8 mouse cellular contexts compared by ENCODE assay signal in genomic region chr2:164678848-164679625, GRCm38 (mm10). TPM values are rescaled to one million over a fixed set of nuclear protein-coding genes. Genes with fewer than 3 reads are reported as not detected.
DNase-seq lines count a peak whose midpoint lies in the region; ATAC-seq and TF ChIP-seq lines count a peak whose summit lies in the region.

No protein-coding gene starts in this region.

- H3K36me3 ChIP-seq in embryonic facial prominence, embryonic 13.5 days: no peaks in the 10 kb centered on the region
- H3K36me3 ChIP-seq in heart, embryonic 11.5 days (ENCODE audit: control insufficient read depth, insufficient read depth, low read length): no peaks in the 10 kb centered on the region
- H3K36me3 ChIP-seq in kidney, postnatal 0 days (ENCODE audit: insufficient read depth, low read length): no peaks in the 10 kb centered on the region
- H3K36me3 ChIP-seq in liver, embryonic 11.5 days (ENCODE audit: control insufficient read depth, insufficient read depth, low read length): no peaks in the 10 kb centered on the region
- no peaks in the 10 kb centered on the region for H3K36me3 ChIP-seq in splenic B cell, adult 2 months (ENCODE audit: control insufficient read depth, insufficient read depth, low read length, poor library complexity, severe bottlenecking)

- H3K4me2 ChIP-seq in embryonic facial prominence, embryonic 13.5 days: peak overlapping the region; percentile 58
- H3K4me2 ChIP-seq in heart, embryonic 11.5 days: peak overlapping the region; percentile 63
- peak overlapping the region; percentile 51 for H3K4me2 ChIP-seq in kidney, postnatal 0 days (ENCODE audit: low read length)
- peak overlapping the region; percentile 55 for H3K4me2 ChIP-seq in liver, embryonic 11.5 days

- no peaks in the 10 kb centered on the region for H3K27me3 ChIP-seq in embryonic facial prominence, embryonic 13.5 days
- H3K27me3 ChIP-seq in heart, embryonic 11.5 days (ENCODE audit: control insufficient read depth, insufficient read depth, low read length): no peaks in the 10 kb centered on the region
- H3K27me3 ChIP-seq in kidney, postnatal 0 days (ENCODE audit: insufficient read depth, low read length): no peaks in the 10 kb centered on the region
- H3K27me3 ChIP-seq in liver, embryonic 11.5 days (replicated peaks; ENCODE audit: control insufficient read depth, insufficient read depth, low read length): no peaks in the 10 kb centered on the region
- no peaks in the 10 kb centered on the region for H3K27me3 ChIP-seq in splenic B cell, adult 2 months (ENCODE audit: control insufficient read depth, insufficient read depth, low read length, poor library complexity, severe bottlenecking)

- ATAC-seq in embryonic facial prominence, embryonic 13.5 days (ENCODE audit: insufficient number of reproducible peaks, insufficient read depth, low FRiP score, low TSS enrichment, low read depth): no peak
- peak; percentile 42; the same call in 1 of the 2 replicates for ATAC-seq in heart, embryonic 11.5 days (replicated peaks; ENCODE audit: insufficient number of reproducible peaks, low FRiP score, low TSS enrichment)
- ATAC-seq in kidney, postnatal 0 days (replicated peaks; ENCODE audit: low FRiP score, low read depth): peak; percentile 80
- peak; percentile 71 for ATAC-seq in liver, embryonic 11.5 days (replicated peaks; ENCODE audit: low FRiP score)

- peak; percentile 94 for TF ChIP-seq CTCF in kidney, postnatal 0 days (IDR thresholded peaks at IDR 0.05; ENCODE audit: low read depth)

- 0 out of 2 replicates have a peak, but pooled peaks cover 8% of the 10 kb centered on the region for H3K4me1 ChIP-seq in embryonic facial prominence, embryonic 13.5 days
- 0 out of 2 replicates have a peak, but pooled peaks cover 3% of the 10 kb centered on the region for H3K4me1 ChIP-seq in heart, embryonic 11.5 days (ENCODE audit: control insufficient read depth, insufficient read depth, low read length)
- H3K4me1 ChIP-seq in kidney, postnatal 0 days (replicated peaks; ENCODE audit: insufficient read depth, low read length): no peaks in the 10 kb centered on the region
- H3K4me1 ChIP-seq in liver, embryonic 11.5 days (replicated peaks; ENCODE audit: control insufficient read depth, insufficient read depth, low read length): no peaks in the 10 kb centered on the region

- DNase-seq in 3T3-L1 (ENCODE audit: low read depth, low spot score): peak; percentile 81
- peak; percentile 64 for DNase-seq in adrenal gland, postnatal 25 days
- peak; percentile 92 for DNase-seq in kidney, postnatal 0 days (ENCODE audit: low spot score)
- DNase-seq in liver, embryonic 11.5 days (ENCODE audit: low spot score): peak; percentile 71
- peak; percentile 66 for DNase-seq in naive thymus-derived CD4-positive, alpha-beta T cell, adult 2 months (ENCODE audit: low read depth)
- DNase-seq in splenic B cell, adult 2 months (ENCODE audit: low read depth, low spot score): peak; percentile 80

- H3K9ac ChIP-seq in embryonic facial prominence, embryonic 13.5 days: 0 out of 2 replicates have a peak overlapping the region, but pooled peaks have one; percentile 32
- 0 out of 2 replicates have a peak overlapping the region, but pooled peaks have one; percentile 34 for H3K9ac ChIP-seq in heart, embryonic 11.5 days (ENCODE audit: low read depth, low read length)
- H3K9ac ChIP-seq in kidney, postnatal 0 days (ENCODE audit: low read depth, low read length): 0 out of 2 replicates have a peak overlapping the region, but pooled peaks have one; percentile 28
- H3K9ac ChIP-seq in liver, embryonic 11.5 days (ENCODE audit: low read depth, low read length): 0 out of 2 replicates have a peak overlapping the region, but pooled peaks have one; percentile 46

- no peaks in the 10 kb centered on the region for H3K9me3 ChIP-seq in embryonic facial prominence, embryonic 13.5 days
- no peaks in the 10 kb centered on the region for H3K9me3 ChIP-seq in heart, embryonic 11.5 days (replicated peaks; ENCODE audit: control insufficient read depth, low read length)
- no peaks in the 10 kb centered on the region for H3K9me3 ChIP-seq in kidney, postnatal 0 days (replicated peaks; ENCODE audit: low read length)
- no peaks in the 10 kb centered on the region for H3K9me3 ChIP-seq in liver, embryonic 11.5 days (ENCODE audit: control insufficient read depth, low read length)

- H3K27ac ChIP-seq in embryonic facial prominence, embryonic 13.5 days: no peak overlapping the region
- no peak overlapping the region for H3K27ac ChIP-seq in heart, embryonic 11.5 days (ENCODE audit: low read depth, low read length)
- no peak overlapping the region for H3K27ac ChIP-seq in kidney, postnatal 0 days
- no peak overlapping the region for H3K27ac ChIP-seq in liver, embryonic 11.5 days (ENCODE audit: low read depth, low read length)

- 21% methylated on average over 19 of the region's 19 CpGs for WGBS in embryonic facial prominence, embryonic 13.5 days
- 20% methylated on average over 19 of the region's 19 CpGs for WGBS in heart, embryonic 11.5 days (ENCODE audit: insufficient replicate concordance)
- 18% methylated on average over 19 of the region's 19 CpGs for WGBS in kidney, postnatal 0 days
- 21% methylated on average over 19 of the region's 19 CpGs for WGBS in liver, embryonic 11.5 days

- peak overlapping the region; percentile 39 for H3K4me3 ChIP-seq in embryonic facial prominence, embryonic 13.5 days
- peak overlapping the region; percentile 34 for H3K4me3 ChIP-seq in heart, embryonic 11.5 days (ENCODE audit: low read depth, low read length)
- H3K4me3 ChIP-seq in kidney, postnatal 0 days (replicated peaks; ENCODE audit: low read depth, low read length): 0 out of 2 replicates have a peak overlapping the region, but pooled peaks have one; percentile 9
- peak overlapping the region; percentile 27 for H3K4me3 ChIP-seq in liver, embryonic 11.5 days (ENCODE audit: low read depth, low read length)

RNA-seq across cellular contexts. Expression of gene Wfdc11, which starts 5.2 kb away (rescaled TPM):
- total RNA-seq in adrenal gland, postnatal 25 days (2021): not detected in 2 replicates
- not detected in 2 replicates for polyA plus RNA-seq in embryonic facial prominence, embryonic 13.5 days (2015; fragmentation: Nextera tagmentation; extraction: Ambion mirVana)
- not detected in 2 replicates for polyA plus RNA-seq in heart, embryonic 11.5 days (2014; fragmentation: Nextera tagmentation; extraction: Ambion mirVana)
- polyA plus RNA-seq in kidney, postnatal 0 days (2015; fragmentation: Nextera tagmentation; extraction: Ambion mirVana): not detected in 2 replicates
- not detected in 2 replicates for polyA plus RNA-seq in liver, embryonic 11.5 days (2014; fragmentation: Nextera tagmentation; extraction: Ambion mirVana)

RNA-seq across cellular contexts. Expression of gene Wfdc13, which starts 5.9 kb away (rescaled TPM):
- total RNA-seq in adrenal gland, postnatal 25 days (2021): not detected in 2 replicates
- not detected in 2 replicates for polyA plus RNA-seq in embryonic facial prominence, embryonic 13.5 days (2015; fragmentation: Nextera tagmentation; extraction: Ambion mirVana)
- not detected in 2 replicates for polyA plus RNA-seq in heart, embryonic 11.5 days (2014; fragmentation: Nextera tagmentation; extraction: Ambion mirVana)
- polyA plus RNA-seq in kidney, postnatal 0 days (2015; fragmentation: Nextera tagmentation; extraction: Ambion mirVana): 1.4 and 1.6 TPM in 2 replicates
- not detected in 2 replicates for polyA plus RNA-seq in liver, embryonic 11.5 days (2014; fragmentation: Nextera tagmentation; extraction: Ambion mirVana)

RNA-seq across cellular contexts. Expression of gene Spint4, which starts 19.3 kb away (rescaled TPM):
- total RNA-seq in adrenal gland, postnatal 25 days (2021): not detected in 2 replicates
- not detected in 2 replicates for polyA plus RNA-seq in embryonic facial prominence, embryonic 13.5 days (2015; fragmentation: Nextera tagmentation; extraction: Ambion mirVana)
- polyA plus RNA-seq in heart, embryonic 11.5 days (2014; fragmentation: Nextera tagmentation; extraction: Ambion mirVana): not detected in 2 replicates
- 0.84 and 1.4 TPM in 2 replicates for polyA plus RNA-seq in kidney, postnatal 0 days (2015; fragmentation: Nextera tagmentation; extraction: Ambion mirVana)
- not detected in 2 replicates for polyA plus RNA-seq in liver, embryonic 11.5 days (2014; fragmentation: Nextera tagmentation; extraction: Ambion mirVana)

RNA-seq across cellular contexts. Expression of gene Wfdc9, which starts 22.7 kb away (rescaled TPM):
- not detected in 2 replicates for total RNA-seq in adrenal gland, postnatal 25 days (2021)
- polyA plus RNA-seq in embryonic facial prominence, embryonic 13.5 days (2015; fragmentation: Nextera tagmentation; extraction: Ambion mirVana): not detected in 2 replicates
- not detected in 2 replicates for polyA plus RNA-seq in heart, embryonic 11.5 days (2014; fragmentation: Nextera tagmentation; extraction: Ambion mirVana)
- not detected in 2 replicates for polyA plus RNA-seq in kidney, postnatal 0 days (2015; fragmentation: Nextera tagmentation; extraction: Ambion mirVana)
- not detected in 2 replicates for polyA plus RNA-seq in liver, embryonic 11.5 days (2014; fragmentation: Nextera tagmentation; extraction: Ambion mirVana)

RNA-seq across cellular contexts. Expression of gene Wfdc10, which starts 23.2 kb away (rescaled TPM):
- not detected in 2 replicates for total RNA-seq in adrenal gland, postnatal 25 days (2021)
- polyA plus RNA-seq in embryonic facial prominence, embryonic 13.5 days (2015; fragmentation: Nextera tagmentation; extraction: Ambion mirVana): 0.89 TPM in 1 of 2 replicates, not detected in the other
- polyA plus RNA-seq in heart, embryonic 11.5 days (2014; fragmentation: Nextera tagmentation; extraction: Ambion mirVana): 0.53 TPM in 1 of 2 replicates, not detected in the other
- polyA plus RNA-seq in kidney, postnatal 0 days (2015; fragmentation: Nextera tagmentation; extraction: Ambion mirVana): 0.34 and 0.38 TPM in 2 replicates
- polyA plus RNA-seq in liver, embryonic 11.5 days (2014; fragmentation: Nextera tagmentation; extraction: Ambion mirVana): not detected in 2 replicates
